Mouse (Mus musculus) megakaryocyte, adult 5-6 weeks (primary cell): Measurements from ENCODE around the gene Vav3. TPM values are rescaled to one million over a fixed set of nuclear protein-coding genes. Genes with fewer than 3 reads are reported as not detected.
A peak's percentile ranks its signal among the peaks of the same experiment; 100 is the strongest.

Experiments used
- ATAC-seq: 2 replicates; pipeline ENCODE4 v1.8.0; 2016; ENCODE audit warnings: mild to moderate bottlenecking, inconsistent platforms; ENCODE audit not compliant: poor library complexity, severe bottlenecking
- total RNA-seq, 2 experiments: library from RNA; stranded (forward) in 1 of 2; stranded (reverse) in 1 of 2; fragments of 153-499, 151-499 nt in 1 of 2; fragments of 221-1000, 200-1000 nt in 1 of 2; gene quantifications; 2 replicates each; pipeline versions ENCODE4 v1.2.3 to v1.2.4; 2015 to 2017

The Vav3 gene
- total RNA-seq, 2 experiments from 2014 or later = 44.2 to 60.9 TPM

- peak; percentile 80 for ATAC-seq
These were observed 151.1 kb downstream of the Vav3 start for GRCm38 (mm10) chr3:109491568-109491967.

DNA sequence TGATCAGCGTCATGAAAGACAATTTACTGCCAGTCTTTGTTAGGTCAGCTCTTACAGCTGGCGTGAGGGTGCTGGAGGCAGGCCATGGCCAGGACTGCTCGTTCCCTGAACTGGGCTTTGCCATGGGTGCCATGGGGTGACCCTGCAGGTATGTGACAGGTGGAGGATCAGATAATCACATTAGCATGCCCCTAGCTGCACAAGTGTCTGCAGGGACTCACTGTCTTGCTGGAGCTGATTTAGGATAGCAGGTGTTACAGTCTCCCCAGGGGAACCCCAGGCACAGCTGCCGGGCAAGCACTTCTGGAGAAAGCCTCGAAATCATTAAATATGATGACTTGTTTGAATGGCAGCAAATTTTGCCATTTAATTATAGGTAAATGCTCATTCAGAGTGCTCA, 156.0 kb downstream of the Vav3 start:
- no peak for ATAC-seq

- ATAC-seq = no peak
These were observed 156.6 kb downstream of the Vav3 start for GRCm38 (mm10) chr3:109497074-109497473.

DNA sequence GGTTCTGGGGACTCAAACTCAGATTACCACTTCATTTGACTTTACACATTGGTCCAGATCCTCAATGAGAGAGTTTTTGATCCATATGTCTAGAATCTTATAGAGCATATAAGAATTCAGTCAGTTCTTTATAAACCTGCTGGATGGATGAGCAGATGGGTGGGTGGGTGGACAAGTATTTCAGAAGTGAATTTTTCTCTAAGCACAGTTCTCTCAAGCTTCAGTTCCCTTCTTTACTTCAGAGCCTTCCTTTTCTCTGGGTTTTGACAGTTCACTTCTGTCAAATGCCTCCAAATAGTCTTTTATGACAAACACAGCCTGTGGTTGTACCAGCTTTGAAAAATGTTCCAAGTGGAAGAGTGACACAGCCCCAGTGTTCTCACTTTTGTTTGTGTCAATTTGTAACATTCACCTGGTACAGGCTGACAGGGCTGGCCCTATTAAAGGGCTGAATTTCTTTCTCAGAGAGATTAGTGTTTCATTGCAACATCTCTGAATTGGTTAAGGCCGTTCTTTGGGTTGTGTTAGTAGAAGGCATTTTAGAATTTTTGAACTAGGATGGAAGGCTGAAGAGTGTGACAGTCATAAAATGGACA, 159.5 kb downstream of the Vav3 start:
- no peak for ATAC-seq

DNA sequence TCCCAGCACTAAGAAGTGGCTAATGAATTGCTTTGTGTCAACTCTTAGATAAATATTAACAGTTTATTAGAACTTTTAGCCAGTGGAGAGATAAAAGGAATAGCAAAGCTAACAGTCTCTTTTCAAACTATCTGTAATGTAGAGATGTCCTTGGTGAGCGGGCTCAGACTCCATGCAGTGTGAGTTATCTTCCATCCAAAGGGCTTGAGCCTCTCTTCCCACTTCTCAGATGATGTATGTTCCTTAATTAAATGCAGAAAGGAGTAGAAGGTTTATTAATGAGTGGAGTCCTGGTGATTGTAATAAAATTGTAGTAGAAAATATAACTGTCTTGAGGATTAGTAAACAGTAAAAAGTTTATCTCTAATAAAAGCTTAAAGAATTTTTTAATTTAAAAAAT, 169.3 kb downstream of the Vav3 start:
- ATAC-seq = no peak

- ATAC-seq = no peak
These were observed 171.4 kb downstream of the Vav3 start for GRCm38 (mm10) chr3:109511849-109512248.

- no peak for ATAC-seq
These were observed 175.0 kb downstream of the Vav3 start for GRCm38 (mm10) chr3:109515479-109515878.

GRCm38 (mm10) chr3:109516372-109516771, 175.9 kb downstream of the Vav3 start:
- ATAC-seq = no peak

DNA sequence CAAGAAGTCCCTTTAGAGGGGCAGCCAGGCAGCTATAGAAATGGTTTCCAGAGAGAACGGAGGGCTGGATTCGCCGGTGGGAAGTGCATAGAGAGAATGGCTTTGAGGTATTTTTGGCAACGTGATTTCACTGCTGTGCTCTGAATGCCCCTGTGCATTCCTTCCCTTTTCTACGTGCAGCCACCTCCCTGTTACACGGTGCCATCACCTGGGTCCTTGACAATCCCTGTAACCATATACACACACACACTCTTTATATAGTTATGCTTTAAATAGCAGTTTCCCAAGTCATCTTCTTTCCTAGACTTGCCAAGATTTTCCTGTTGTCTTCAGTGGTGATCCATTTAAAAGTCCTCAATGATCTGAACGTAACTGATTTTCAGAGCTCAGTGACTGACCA, 181.7 kb downstream of the Vav3 start:
- ATAC-seq = no peak

GRCm38 (mm10) chr3:109525825-109526224, 185.4 kb downstream of the Vav3 start:
- ATAC-seq = no peak

- ATAC-seq = peak; percentile 68; the same call in 1 of the 2 replicates
These were observed 185.8 kb downstream of the Vav3 start for GRCm38 (mm10) chr3:109526246-109526645.

- ATAC-seq = no peak
These were observed 186.2 kb downstream of the Vav3 start for GRCm38 (mm10) chr3:109526651-109527050.

DNA sequence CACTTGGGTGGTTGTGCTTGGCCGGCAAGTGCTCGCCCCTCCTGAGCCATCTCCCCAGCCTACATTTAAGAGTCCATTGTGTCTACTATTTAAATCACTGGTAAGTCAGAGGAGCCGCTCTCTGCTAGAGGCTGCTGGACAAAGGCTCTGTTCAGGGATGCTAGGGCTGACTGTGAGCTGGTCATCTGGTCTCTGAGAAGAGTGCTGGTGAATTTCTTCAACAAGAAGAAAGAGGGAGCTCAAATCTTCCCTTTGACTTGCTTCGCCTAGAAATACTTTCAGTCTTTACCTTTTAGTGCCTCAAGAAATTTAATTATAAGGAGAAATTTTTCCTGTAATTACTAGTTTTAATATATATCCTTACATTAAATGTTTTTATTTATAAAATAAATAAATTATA, 188.2 kb downstream of the Vav3 start:
- ATAC-seq = no peak

- ATAC-seq = no peak
These were observed 197.2 kb downstream of the Vav3 start for GRCm38 (mm10) chr3:109537686-109538085.

DNA sequence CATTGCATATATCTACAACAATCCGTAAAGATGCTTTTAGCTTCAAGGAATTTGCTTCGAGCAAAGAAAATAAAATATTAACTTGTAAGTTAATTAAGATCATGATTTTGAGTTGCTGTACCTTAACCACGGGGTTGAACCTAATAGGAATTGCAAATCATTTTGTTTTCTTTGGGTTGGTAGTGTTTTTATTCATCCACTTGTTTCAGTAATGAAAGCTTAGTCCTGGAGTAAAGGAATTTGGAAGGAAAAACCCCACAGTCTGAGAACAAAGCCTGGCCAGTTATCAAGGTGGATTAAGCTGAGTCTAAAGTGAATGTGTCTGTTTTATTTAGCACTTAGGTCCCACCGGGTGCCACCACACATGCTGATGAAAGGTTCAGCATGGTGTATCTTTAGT, 199.6 kb downstream of the Vav3 start:
- ATAC-seq = no peak

DNA sequence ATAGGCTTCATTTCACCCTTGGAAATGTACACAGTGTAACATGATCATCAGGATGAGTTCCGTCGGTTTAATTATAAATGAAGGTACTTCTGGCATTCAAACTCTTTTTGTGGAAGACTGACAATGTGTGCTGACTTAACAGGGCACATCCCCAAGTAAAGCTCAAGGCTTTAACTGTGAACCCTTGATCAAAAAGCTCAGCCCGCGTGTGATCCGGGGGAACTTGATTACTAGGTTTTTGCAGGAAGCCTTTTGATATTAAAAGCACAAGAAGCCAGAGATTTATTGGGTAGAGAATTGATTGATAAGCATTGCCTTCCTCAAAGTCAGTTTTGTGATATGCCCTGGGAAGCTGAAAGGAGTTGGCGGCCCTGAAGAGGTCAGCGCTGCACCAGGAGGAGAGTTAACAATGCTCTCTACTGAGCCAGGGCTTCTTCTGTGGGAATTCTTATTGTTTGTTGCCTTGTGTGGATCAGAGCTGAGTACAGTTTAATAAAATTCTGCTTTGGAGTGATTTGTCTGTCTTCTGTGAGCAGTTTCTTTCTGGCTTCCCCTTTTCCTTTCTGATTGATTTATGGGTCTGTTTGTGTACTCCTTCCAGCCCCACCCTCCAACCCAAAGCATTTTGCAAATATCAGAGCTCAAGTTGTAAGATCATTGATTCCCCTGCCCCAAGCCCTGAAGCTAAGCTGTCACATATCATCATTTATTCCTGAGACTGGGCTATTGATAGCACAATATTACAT, 204.2 kb downstream of the Vav3 start:
- ATAC-seq = no peak

- ATAC-seq = no peak
These were observed 216.9 kb downstream of the Vav3 start for GRCm38 (mm10) chr3:109557329-109557728.

DNA sequence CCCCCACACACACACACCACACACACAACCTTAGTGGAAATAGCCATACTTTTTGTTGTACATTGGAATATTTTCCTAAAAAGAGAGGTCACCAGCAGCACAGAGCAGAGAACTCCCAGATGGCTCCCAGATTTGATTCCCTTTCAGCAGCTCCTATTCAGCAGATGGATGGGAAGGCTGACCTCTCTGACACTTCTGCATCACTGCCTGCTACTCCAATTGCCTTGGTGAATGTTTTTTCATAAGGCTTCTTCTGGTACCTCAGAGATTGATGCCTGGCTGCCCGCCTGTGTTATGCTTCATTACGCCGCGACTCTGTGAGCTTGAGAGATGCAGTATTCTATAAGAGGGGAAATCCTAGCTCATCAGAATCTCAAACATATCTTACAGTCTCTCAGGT, 220.8 kb downstream of the Vav3 start:
- no peak for ATAC-seq

DNA sequence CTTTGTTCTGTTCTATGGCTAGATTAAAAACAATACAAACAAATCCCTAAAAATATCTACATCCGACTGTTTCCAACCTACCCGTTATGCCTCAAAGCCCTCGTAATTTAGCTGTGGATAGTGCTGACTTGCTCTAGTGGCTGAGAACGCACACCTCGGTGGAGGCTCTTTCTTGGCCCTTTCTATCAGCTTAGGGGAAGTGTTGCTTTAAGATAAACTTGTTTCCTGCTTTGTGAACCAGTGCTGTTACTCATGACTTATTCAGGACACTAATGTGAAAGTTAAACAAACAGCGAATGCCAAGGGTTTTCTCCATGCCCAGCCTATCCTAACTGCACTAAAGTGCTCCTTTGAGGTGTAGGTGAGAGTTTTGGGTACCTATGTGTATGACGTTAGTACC, 221.3 kb downstream of the Vav3 start:
- no peak for ATAC-seq

DNA sequence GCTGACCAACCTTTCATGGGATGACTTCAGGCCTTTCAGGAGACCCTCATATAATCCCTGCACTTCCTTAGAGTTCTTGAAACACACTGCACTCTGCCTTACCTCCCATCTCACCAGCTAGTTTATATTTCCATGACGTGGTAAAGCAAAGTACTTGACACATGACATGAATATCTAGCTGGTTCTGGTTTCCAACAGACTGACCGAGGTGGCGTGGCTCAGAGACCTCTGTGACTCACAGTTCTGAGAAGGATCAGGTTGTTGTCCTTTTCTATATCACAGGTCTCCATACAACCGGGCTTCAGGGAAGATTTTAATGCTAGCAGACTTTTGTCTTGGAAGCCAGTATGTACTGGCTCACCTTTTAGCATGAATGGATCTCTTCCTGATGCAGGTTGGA, 221.8 kb downstream of the Vav3 start:
- ATAC-seq = no peak

DNA sequence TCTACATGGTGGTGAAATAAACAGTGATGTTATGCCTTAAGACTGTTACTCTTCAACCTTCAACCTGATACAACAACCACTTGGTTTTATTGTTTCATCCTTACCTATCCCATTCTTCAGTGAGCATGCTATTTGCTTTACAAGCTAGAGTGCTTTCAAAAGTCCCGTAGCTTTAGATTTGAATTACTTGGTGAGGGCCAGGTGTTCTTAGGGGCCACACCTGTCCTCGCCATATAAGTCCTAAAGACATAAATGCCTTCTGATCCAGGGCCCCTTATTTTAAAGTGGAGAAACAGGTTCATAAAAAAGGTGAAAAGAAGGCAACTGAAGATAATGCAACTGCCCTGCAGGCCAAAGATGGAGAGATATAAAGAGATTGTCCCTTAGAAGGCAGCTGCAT, 224.0 kb downstream of the Vav3 start:
- no peak for ATAC-seq

DNA sequence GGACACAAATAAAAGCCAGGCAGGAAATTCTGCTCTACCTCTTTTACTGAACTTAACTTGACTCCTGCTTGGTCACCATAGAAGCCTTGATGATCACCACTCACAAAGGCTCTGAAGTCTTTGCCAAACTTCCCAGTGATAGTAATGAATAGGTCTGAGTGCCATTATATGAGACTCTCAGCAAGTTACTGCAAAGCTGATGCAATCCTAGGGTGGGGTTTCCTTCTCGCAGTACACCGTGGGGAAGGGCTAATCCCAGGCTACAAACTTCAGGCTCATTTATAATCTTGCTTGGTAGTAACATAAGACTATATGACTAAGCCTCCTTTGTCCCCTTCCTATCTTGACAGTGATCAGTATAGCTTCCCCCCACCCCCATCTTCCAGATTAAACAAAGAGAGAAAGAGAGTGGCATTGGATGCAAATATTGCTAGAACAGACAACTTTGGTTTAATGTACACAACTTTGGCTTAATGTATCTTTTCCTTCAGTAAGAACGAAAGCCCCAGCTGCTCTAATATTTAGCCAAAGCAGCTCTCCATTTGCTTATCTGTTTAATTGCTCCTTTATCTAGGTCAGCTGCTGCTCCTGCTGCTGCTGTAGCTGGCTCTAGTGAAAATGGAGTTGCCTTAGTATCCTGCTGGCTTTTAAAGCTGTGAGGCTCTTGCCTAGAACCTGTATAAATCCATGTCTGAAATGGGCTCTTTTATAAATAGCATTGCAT, 228.3 kb downstream of the Vav3 start:
- peak; percentile 56 for ATAC-seq
